Mouse (Mus musculus) stomach, postnatal 0 days (tissue): ENCODE results near the gene Sele. TPM values are rescaled to one million over a fixed set of nuclear protein-coding genes. Genes with fewer than 3 reads are reported as not detected.
A peak's percentile ranks its signal among the peaks of the same experiment; 100 is the strongest.

ENCODE experiments used
- ATAC-seq: fragments of 200-750 bp; cut with Nextera tagmentation; 2 replicates; pipeline ENCODE4 v1.8.0; 2017; ENCODE audit not compliant: low FRiP score, low TSS enrichment
- DNase-seq: peaks from one replicate; pipeline ENCODE4 v3.0.0-alpha.2; 2016; ENCODE audit warnings: low spot score
- H3K27ac ChIP-seq: fragments of 300-500 bp; sonication (generic); replicated peaks from 2 replicates; pipeline ENCODE4 v1.5.1; 2014; ENCODE audit warnings: mild to moderate bottlenecking, control low read depth
- H3K27me3 ChIP-seq: fragments of 300-500 bp; sonication (generic); 2 replicates; pipeline ENCODE4 v1.6.1; 2014; ENCODE audit warnings: low read length; ENCODE audit not compliant: control insufficient read depth, insufficient read depth
- H3K36me3 ChIP-seq: fragments of 300-500 bp; sonication (generic); 2 replicates; pipeline ENCODE4 v1.6.1; 2014; ENCODE audit warnings: low read length, mixed read lengths; ENCODE audit not compliant: control insufficient read depth, insufficient read depth
- H3K4me1 ChIP-seq: fragments of 300-500 bp; sonication (generic); replicated peaks from 2 replicates; pipeline ENCODE4 v1.6.1; 2014; ENCODE audit warnings: antibody characterized with exemption; ENCODE audit not compliant: control insufficient read depth, insufficient read depth
- H3K4me2 ChIP-seq: fragments of 300-500 bp; sonication (generic); replicated peaks from 2 replicates; pipeline ENCODE4 v1.6.1; 2014; ENCODE audit warnings: low read depth, mild to moderate bottlenecking, control low read depth, moderate library complexity
- H3K4me3 ChIP-seq: fragments of 300-500 bp; sonication (generic); 2 replicates; pipeline ENCODE4 v1.5.1; 2014; ENCODE audit warnings: low read depth, low read length, control low read depth
- H3K9ac ChIP-seq: fragments of 300-500 bp; sonication (generic); 2 replicates; pipeline ENCODE4 v1.6.1; 2014; ENCODE audit warnings: mild to moderate bottlenecking, low read length, control low read depth, mixed read lengths
- H3K9me3 ChIP-seq: fragments of 300-500 bp; sonication (generic); 2 replicates; pipeline ENCODE4 v1.6.1; 2016; ENCODE audit warnings: low read length; ENCODE audit not compliant: control insufficient read depth
- CTCF ChIP-seq: IDR thresholded peaks from 2 replicates; pipeline ENCODE4 v1.5.1; 2016; ENCODE audit warnings: antibody characterized with exemption, low read depth, mild to moderate bottlenecking, moderate library complexity
- EP300 ChIP-seq: optimal IDR thresholded peaks from 2 replicates; pipeline ENCODE3; 2016; ENCODE audit warnings: antibody characterized with exemption
- WGBS: fragments of 180-500 bp; shearing (Covaris S2); extraction: QIAGEN DNeasy Blood & Tissue Kit; methylation state at CpG from one replicate; pipeline ENCODE4 v1.1.7; 2014; 5-methylcytosine and 5-hydroxymethylcytosine counted together
- polyA plus RNA-seq: library from polyadenylated mRNA; unstranded; fragments of >200 nt; fragmentation: Nextera tagmentation; extraction: Ambion mirVana; gene quantifications from 2 replicates; pipeline ENCODE4 v1.2.1, GENCODE M21; 2015

Sele gene
- polyA plus RNA-seq = 0.04 TPM in 2 replicates

- H3K9me3 ChIP-seq = no peaks in the 10 kb centered on the region
- DNase-seq (no peak), ATAC-seq (no peak)
- H3K27me3 ChIP-seq = no peaks in the 10 kb centered on the region
- H3K27ac ChIP-seq = no peak within 1 kb of the TSS
- no peaks in the 10 kb centered on the region for H3K4me1 ChIP-seq
- no peak within 1 kb of the TSS for H3K4me2 ChIP-seq
- TF ChIP-seq CTCF (no peak), EP300 (no peak)
- H3K36me3 ChIP-seq = no peaks in the 10 kb centered on the region
- H3K9ac ChIP-seq = no peak within 1 kb of the TSS
- 75% methylated on average over 5 of the region's 5 CpGs for WGBS
- no peak within 1 kb of the TSS for H3K4me3 ChIP-seq
Observed at GRCm38 (mm10) chr1:164047934-164048333, at the start of gene Sele. Gene Sele (plus strand): TSS chr1:164048234.

- DNase-seq = no peak
- TF ChIP-seq EP300 (no peak), CTCF (no peak)
- WGBS = 68% methylated on average over 6 of the region's 6 CpGs
- ATAC-seq = no peak
- no peaks in the 10 kb centered on the region for H3K27me3 ChIP-seq
- H3K9ac ChIP-seq = no peak overlapping the region
- no peak overlapping the region for H3K4me3 ChIP-seq
- no peak overlapping the region for H3K27ac ChIP-seq
- no peaks in the 10 kb centered on the region for H3K4me1 ChIP-seq
- no peak overlapping the region for H3K4me2 ChIP-seq
- no peaks in the 10 kb centered on the region for H3K9me3 ChIP-seq
- no peaks in the 10 kb centered on the region for H3K36me3 ChIP-seq
Observed at GRCm38 (mm10) chr1:164001831-164002452, 46.1 kb upstream of the Sele start.

- Histone ChIP-seq H3K4me3 (no peak overlapping the region), H3K4me1 (no peaks in the 10 kb centered on the region), H3K27me3 (no peaks in the 10 kb centered on the region), H3K36me3 (no peaks in the 10 kb centered on the region), H3K9ac (no peak overlapping the region), H3K9me3 (no peaks in the 10 kb centered on the region), H3K4me2 (no peak overlapping the region), H3K27ac (no peak overlapping the region)
- TF ChIP-seq CTCF (no peak), EP300 (no peak)
- ATAC-seq (no peak), DNase-seq (no peak)
- 66% methylated on average over 3 of the region's 3 CpGs for WGBS
Observed at GRCm38 (mm10) chr1:164004311-164004710, 43.7 kb upstream of the Sele start.

- Histone ChIP-seq H3K27ac (no peak overlapping the region), H3K4me1 (no peaks in the 10 kb centered on the region), H3K4me2 (no peak overlapping the region), H3K9me3 (no peaks in the 10 kb centered on the region), H3K4me3 (no peak overlapping the region), H3K27me3 (no peaks in the 10 kb centered on the region), H3K36me3 (no peaks in the 10 kb centered on the region), H3K9ac (no peak overlapping the region)
- TF ChIP-seq CTCF (peak; percentile 79), EP300 (no peak)
- DNase-seq (peak; percentile 30), ATAC-seq (no peak)
- 41% methylated on average over 2 of the region's 2 CpGs for WGBS
Observed at GRCm38 (mm10) chr1:164009235-164009634, 38.8 kb upstream of the Sele start.

GRCm38 (mm10) chr1:164014616-164015015 is 33.4 kb upstream of the Sele start:
- Histone ChIP-seq H3K9me3 (no peaks in the 10 kb centered on the region), H3K27me3 (no peaks in the 10 kb centered on the region), H3K9ac (no peak overlapping the region), H3K4me2 (no peak overlapping the region), H3K27ac (no peak overlapping the region), H3K4me1 (no peaks in the 10 kb centered on the region), H3K4me3 (no peak overlapping the region), H3K36me3 (no peaks in the 10 kb centered on the region)
- DNase-seq (no peak), ATAC-seq (no peak)
- TF ChIP-seq EP300 (no peak), CTCF (no peak)
- WGBS = 41% methylated on average over 1 of the region's 1 CpGs

- no peaks in the 10 kb centered on the region for H3K36me3 ChIP-seq
- H3K27ac ChIP-seq = no peak overlapping the region
- no peaks in the 10 kb centered on the region for H3K4me1 ChIP-seq
- no peak overlapping the region for H3K9ac ChIP-seq
- WGBS = 78% methylated on average over 16 of the region's 16 CpGs
- no peak for ATAC-seq
- H3K4me3 ChIP-seq = no peak overlapping the region
- H3K27me3 ChIP-seq = no peaks in the 10 kb centered on the region
- no peak overlapping the region for H3K4me2 ChIP-seq
- no peak for DNase-seq
- H3K9me3 ChIP-seq = no peaks in the 10 kb centered on the region
- no peak for TF ChIP-seq CTCF
- no peak for TF ChIP-seq EP300
Observed at GRCm38 (mm10) chr1:164018221-164018896, 29.7 kb upstream of the Sele start.
